Mouse (Mus musculus) layer of hippocampus, adult 9-10 months (tissue): ENCODE data around the gene Wipf3.

Experiments used
- DNase-seq: peaks from one replicate; pipeline ENCODE4 v3.0.0; 2022; ENCODE audit warnings: low spot score

Gene Wipf3

GRCm38 (mm10) chr6:54478646-54479324 lies 49.4 kb downstream of the Wipf3 start:
- no peak for DNase-seq

DNA sequence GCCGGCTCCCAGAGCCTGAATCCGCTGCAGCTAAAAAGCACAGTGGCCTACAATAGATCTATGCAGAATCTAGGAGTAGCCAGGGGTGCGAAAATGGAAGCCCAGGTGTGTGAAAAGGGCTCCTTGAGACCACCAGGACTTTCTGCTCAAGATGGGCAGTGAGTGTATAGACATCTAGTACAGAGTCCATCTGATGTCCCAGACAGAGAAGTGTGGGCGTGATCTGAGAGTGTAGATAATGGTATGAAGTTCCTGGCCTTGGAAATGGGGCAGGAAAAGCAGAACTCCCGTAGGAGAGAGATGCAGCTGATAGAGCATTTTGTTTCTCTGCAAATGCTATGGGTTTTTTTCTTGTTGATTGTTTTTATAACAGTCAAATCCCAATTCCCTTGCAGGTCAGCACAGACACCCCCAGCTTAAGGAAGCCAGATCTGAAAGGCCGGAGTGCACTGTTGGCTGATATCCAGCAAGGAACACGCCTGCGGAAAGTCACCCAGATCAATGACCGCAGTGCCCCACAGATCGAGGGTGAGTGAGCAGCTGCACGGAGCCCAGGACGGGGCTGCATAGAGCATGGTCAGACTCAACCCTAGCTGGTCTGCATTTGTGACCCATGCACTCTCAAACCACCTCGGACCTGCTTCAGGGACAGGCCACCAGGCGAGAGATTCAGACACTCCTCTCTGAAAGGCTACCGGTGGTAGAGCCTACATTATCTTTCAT lies 52.1 kb downstream of the Wipf3 start:
- DNase-seq = no peak

GRCm38 (mm10) chr6:54485000-54485399 lies 55.6 kb downstream of the Wipf3 start:
- DNase-seq = no peak

DNA sequence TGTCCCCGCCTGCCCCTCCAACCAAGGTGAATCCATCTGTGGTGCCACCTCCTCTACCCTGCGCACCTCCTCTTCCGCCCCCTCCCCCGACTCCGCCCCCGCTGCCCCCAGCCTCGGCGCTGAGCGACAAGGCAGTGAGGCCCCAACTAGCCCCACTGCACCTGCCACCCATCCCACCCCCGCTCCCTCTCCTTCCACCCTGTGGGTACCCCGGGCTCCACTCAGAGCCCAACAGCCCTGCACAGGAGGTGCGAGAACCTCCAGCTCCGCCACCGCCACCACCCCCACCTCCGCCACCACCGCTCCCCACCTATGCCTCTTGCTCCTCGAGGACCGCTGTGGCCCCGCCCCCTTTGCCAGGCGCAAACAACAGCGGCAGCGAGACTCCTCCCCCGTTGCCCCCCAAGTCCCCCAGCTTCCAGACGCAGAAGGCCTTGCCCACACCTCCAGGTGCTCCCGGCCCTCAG lies 56.1 kb downstream of the Wipf3 start:
- DNase-seq = no peak

DNA sequence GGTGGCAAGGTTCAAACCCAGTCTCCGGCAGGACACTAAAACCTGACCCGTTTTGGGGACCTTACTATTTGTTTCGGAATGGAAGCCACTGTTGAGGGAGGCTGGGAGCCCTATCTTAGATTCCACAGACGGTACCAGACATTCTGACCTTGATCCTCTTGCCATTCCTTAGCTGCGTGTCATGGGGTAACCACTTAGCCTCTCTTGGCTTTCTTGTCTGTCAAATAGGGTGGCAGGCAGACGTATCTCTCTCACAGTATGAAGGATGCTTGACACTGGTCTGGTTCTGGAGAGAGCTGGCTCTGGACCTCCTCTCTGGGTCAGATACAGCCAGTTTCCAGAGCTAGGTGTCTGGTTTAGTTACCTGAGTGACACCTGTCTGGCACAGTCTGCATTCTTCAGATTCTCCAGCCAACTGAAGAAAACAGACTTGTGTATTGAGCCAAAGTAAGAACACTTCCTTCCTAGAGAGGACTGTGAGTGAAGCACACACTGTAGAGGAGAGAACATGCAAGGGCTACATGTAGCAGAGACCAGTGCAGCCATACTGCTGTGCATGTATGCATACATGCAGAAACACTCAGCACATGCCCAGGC lies 56.7 kb downstream of the Wipf3 start:
- no peak for DNase-seq

- no peak for DNase-seq
These were observed 61.7 kb downstream of the Wipf3 start for GRCm38 (mm10) chr6:54491074-54491473.

DNA sequence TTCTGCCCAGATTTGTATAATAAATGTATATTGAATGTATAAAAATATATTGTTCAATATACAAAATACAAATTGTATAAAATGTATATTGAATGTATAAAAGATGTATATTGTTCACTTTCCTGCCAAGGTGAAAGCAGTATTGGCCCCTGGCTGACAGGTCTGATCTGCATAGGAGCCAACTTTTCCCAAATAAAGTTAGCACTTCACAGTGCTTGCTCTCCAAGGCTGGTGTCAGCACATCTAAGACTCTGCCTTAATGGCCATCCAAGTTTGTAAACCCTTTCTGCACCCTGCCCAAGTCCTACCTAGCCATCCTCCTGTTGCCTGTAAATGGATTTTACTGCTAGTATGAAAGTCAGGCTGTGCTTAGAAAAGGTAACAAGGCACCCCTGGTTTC lies 64.7 kb downstream of the Wipf3 start:
- no peak for DNase-seq

- DNase-seq = no peak
These were observed 65.4 kb downstream of the Wipf3 start for GRCm38 (mm10) chr6:54494612-54495398.

DNA sequence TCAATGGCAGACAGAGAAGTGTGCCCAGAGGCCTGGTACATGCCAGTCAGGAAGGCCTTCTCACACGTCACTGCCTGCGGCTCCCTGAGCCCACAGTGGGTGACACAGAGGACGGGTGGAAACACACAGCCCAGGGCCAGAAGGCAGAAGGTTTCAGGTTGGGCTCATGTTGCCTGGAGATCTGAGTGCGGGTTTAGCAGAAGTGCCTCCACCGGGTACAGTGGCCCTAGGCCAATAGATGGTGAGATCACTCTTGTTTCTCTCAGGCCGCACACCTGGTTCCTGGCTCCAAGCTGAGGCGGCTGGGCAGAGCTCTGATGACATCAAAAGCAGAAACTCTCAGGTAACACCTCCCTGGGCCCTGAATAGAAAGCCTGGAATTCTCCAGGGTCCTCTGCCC lies 66.8 kb downstream of the Wipf3 start:
- DNase-seq = no peak

DNA sequence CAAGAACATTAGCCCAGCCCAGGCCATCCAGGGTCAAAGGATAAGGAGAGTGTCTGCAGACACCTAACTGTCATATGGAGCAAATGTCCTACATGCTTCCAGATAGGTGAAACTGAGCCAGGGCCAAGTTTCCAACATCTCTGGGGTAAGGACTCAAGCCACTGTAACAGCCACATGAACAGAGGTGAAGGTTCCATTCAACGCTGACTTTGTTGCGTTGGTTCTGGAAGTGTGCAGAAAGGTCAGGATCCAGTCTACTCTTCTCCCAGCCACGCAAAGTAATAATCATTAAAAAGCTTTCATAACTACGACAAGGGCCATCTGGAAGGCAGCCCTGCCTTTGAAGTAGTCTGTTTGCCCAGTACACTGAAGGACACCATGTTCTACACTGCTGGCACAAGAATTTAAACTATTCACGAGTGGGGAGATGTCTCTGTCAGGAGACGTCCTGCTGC lies 73.3 kb downstream of the Wipf3 start:
- no peak for DNase-seq

- no peak for DNase-seq
These were observed 76.9 kb downstream of the Wipf3 start for GRCm38 (mm10) chr6:54506318-54506717.

GRCm38 (mm10) chr6:54507002-54507401 lies 77.6 kb downstream of the Wipf3 start:
- no peak for DNase-seq

DNA sequence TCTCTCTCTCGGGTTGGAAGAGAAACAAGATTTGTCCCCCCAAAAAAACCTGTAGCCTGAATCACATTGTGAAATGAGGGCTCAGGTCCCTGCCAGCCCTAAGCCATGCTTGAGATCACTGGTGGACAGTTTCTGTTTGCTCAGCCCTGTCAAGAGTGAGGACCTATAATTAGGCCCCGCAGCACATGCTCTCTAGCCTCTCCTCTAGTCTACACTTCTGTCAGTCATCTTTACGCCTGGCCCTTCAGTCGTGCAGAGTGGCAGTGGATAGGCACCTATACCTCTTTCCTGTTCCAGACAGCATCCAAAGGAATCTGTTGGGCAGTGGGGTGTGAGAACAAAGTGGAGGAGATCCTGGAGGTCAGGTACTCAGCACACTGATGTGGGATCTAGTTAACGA lies 78.4 kb downstream of the Wipf3 start:
- DNase-seq = no peak

GRCm38 (mm10) chr6:54508256-54508793 lies 78.9 kb downstream of the Wipf3 start:
- DNase-seq = no peak

DNA sequence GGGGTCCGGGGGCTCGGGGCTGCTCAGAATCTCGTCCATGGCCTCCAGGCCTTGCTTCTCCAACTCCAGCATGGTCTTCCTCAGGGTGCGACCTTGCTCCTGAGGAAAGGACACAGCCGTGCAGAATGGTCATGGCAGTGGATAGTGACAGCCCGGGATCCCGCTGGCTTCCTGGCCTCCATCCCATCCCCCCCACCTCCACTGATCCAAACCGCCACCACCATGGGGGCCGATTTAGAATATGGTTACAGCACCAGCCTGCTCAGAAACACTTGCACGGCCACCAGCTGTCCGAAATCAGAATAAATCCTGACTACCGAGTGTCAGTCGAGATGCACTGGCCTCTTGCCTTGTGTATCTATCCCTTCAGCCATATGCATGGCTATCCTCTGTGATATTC lies 79.9 kb downstream of the Wipf3 start:
- no peak for DNase-seq

DNA sequence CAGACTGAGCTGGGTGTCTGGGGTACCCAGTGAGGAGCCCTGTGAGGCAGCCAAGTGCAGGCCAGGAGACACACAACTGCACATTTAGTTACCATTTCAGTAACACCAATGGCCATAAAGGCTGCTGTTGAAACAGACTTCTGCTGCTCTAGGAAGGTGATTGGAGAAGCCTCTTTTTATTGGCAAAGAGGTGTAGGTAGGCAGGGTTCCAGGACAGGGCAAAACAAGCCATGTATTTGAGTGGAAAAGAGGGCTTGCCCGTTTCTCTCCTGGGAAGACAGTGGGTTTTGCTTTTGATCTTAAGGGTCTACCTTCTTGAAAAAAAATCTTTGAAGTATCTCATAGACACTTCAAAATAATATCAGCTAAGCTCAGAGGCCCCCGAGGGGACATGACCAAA lies 82.9 kb downstream of the Wipf3 start:
- DNase-seq = no peak

DNA sequence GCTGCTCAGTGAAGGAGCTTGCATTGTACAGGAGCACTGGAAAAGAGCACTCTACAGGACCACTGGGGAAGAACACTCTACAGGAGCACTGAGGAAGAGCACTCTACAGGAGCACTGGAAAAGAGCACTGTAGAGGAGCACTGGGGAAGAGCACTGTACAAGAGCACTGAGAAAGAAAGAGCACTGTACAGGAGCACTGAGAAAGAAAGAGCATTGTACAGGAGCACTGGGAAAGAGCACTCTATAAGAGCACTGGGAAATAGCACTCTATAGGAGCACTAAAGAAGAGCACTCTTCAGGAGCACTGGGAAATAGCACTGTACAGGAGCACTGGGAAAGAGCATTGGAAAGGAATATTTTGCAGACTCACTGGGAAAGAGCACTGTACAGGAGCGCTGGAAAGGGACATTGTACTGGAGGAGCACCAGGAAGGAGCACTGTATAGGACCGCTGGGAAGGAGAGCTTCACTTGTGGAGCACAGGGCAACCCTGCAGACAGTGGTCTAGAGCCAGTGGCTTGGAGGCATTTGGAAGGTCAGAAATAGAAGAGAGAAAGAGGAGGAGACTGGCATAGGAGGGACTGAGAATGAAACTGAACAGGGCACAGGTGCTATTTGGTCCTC lies 87.2 kb downstream of the Wipf3 start:
- no peak for DNase-seq

GRCm38 (mm10) chr6:54518758-54519157 lies 89.4 kb downstream of the Wipf3 start:
- no peak for DNase-seq

- DNase-seq = no peak
These were observed 99.3 kb downstream of the Wipf3 start for GRCm38 (mm10) chr6:54528666-54529065.

DNA sequence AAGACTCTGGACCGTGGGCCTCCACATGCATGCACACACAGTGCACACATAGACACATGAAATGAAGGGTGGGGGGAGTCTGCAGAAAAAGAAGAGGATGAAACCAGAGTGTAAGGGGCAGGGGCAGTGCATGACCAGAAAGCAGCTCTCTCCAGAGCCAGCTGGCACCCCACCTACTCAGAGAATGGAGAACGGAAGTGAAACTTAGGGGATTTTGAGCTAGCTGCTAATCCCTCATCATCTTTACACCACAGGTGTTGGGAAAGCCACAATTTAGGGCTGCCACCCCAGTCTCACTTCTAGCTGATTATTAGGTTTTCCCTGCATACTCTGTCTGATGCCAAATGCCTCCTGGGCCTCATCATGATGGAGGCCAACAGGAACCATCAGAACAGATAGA lies 100.8 kb downstream of the Wipf3 start:
- no peak for DNase-seq

DNA sequence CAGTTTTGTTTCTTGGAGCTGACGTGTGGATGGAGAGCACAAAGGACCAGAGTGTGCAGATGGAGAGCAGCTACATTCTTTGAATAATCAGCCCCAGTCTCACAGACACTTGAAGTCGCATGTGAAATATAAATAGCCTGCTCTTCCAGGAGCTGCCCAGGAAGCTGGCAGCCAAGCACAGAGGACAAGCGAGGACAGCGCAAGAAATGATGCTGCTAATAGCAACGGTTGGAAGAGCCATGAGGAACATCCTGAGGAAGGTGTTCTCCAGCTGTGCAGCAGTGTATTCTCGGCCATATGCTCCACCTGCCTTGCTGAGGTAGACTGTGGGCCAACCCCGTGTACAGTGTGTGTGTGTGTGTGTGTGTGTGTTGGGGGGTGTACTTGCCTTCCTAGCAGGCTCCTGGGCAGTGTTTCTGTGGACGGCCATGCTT lies 101.7 kb downstream of the Wipf3 start:
- DNase-seq = no peak

DNA sequence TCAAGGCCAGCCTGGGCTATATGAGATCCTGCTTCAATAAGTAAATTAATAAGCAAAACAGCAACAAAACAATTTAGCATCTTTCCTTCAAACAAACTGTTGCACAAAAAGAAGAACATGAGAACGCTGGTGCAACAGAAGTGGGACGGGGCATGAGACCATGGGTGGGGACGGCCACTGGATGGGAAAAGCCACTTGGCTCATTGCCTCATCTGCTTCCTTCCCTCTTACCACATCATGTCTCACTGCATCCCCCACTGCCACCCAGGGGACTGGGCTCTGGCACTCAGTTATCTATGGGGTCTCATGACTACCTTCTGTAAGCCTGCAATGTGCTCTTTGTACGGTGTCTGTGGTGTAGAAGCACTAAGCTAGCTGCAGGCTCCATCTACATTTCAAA lies 106.1 kb downstream of the Wipf3 start:
- no peak for DNase-seq
